Mouse (Mus musculus): ENCODE results near the gene Tcte2. TPM values are rescaled to one million over a fixed set of nuclear protein-coding genes. Genes with fewer than 3 reads are reported as not detected.

Tcte2 gene
- polyA plus RNA-seq, 1 experiment from 2014 or later = 3.9 TPM

GRCm38 (mm10) chr17:13742941-13743708 lies 18.5 kb downstream of the Tcte2 start:
- Histone ChIP-seq H3K27me3 (replicated peaks; ENCODE audit: insufficient read depth, low read length) (no peaks in the 10 kb centered on the region), H3K9ac (replicated peaks; ENCODE audit: low read depth) (no peak overlapping the region), H3K9me3 (ENCODE audit: low read length) (no peaks in the 10 kb centered on the region), H3K27ac (ENCODE audit: low read length) (peak overlapping the region; percentile 84), H3K36me3 (ENCODE audit: insufficient read depth, low read length) (no peaks in the 10 kb centered on the region), H3K4me2 (replicated peaks; ENCODE audit: low read depth, low read length) (no peak overlapping the region), H3K4me1 (ENCODE audit: insufficient read depth, low read depth, low read length) (peaks cover 47% of the 10 kb centered on the region), H3K4me3 (ENCODE audit: low read depth, low read length) (no peak overlapping the region)
- DNase-seq (ENCODE audit: low spot score) = peak; percentile 41
- 37% methylated on average over 7 of the region's 7 CpGs for WGBS
- peak; percentile 1; the same call in 1 of the 2 replicates for ATAC-seq
- no peak for TF ChIP-seq CTCF (IDR thresholded peaks at IDR 0.05)
- no peak for TF ChIP-seq EP300 (IDR thresholded peaks at IDR 0.05)

DNA sequence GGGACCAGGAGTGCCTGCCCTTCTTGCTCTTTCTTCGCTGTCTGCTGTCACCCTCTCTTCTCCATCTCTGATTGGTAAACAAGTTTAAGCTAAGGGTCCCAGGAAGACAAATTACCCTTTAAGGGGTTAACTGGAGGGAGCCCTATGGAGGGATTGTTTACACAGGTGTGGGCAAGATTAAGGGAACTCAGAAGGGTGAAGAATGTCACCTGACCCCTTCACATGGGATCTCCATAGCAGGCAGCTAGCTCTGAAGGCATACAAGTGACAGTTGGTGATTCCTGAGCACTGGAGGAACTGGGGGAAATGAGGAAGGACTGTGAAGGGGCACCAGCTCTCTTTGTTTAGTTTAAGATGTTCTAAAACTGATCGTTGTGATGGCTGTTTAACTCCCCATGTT lies 19.3 kb downstream of the Tcte2 start:
- no peaks in the 10 kb centered on the region for H3K36me3 ChIP-seq (ENCODE audit: insufficient read depth, low read length)
- H3K9ac ChIP-seq (replicated peaks; ENCODE audit: low read depth) = no peak overlapping the region
- H3K4me3 ChIP-seq (ENCODE audit: low read depth, low read length) = no peak overlapping the region
- ATAC-seq = no peak
- no peak overlapping the region for H3K4me2 ChIP-seq (replicated peaks; ENCODE audit: low read depth, low read length)
- TF ChIP-seq EP300 (IDR thresholded peaks at IDR 0.05) = no peak
- TF ChIP-seq CTCF (IDR thresholded peaks at IDR 0.05) = no peak
- peaks cover 47% of the 10 kb centered on the region for H3K4me1 ChIP-seq (ENCODE audit: insufficient read depth, low read depth, low read length)
- no peak for DNase-seq (ENCODE audit: low spot score)
- no peaks in the 10 kb centered on the region for H3K27me3 ChIP-seq (replicated peaks; ENCODE audit: insufficient read depth, low read length)
- 37% methylated on average over 2 of the region's 2 CpGs for WGBS
- 0 out of 2 replicates have a peak overlapping the region, but pooled peaks have one; percentile 84 for H3K27ac ChIP-seq (ENCODE audit: low read length)
- H3K9me3 ChIP-seq (ENCODE audit: low read length) = no peaks in the 10 kb centered on the region

DNA sequence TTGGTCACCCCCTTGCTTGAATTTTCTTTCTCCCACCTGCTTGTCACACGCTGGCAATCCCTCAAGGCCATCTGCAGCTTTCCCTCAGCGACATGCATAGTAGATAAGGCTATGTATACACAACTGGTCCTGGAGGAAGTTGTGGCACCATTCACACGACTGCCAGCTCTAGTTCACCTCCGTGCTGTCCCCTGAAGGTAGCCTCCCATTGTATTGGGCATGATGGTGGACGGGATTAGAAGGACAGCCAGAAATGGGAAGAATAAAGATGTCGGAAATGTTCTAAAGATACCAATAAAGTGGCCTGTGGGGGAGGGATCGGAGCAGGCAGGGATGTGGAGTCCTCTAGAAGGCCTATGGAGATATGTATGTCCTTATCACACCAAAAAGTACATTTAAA lies 20.0 kb downstream of the Tcte2 start:
- no peak for ATAC-seq
- WGBS = 44% methylated on average over 7 of the region's 7 CpGs
- H3K27ac ChIP-seq (ENCODE audit: low read length) = no peak overlapping the region

GRCm38 (mm10) chr17:13740796-13741195 lies 20.8 kb downstream of the Tcte2 start:
- WGBS = 27% methylated on average over 2 of the region's 2 CpGs
- H3K4me2 ChIP-seq (replicated peaks; ENCODE audit: low read depth, low read length) = no peak overlapping the region
- no peak for TF ChIP-seq EP300 (IDR thresholded peaks at IDR 0.05)
- no peak for TF ChIP-seq CTCF (IDR thresholded peaks at IDR 0.05)
- no peaks in the 10 kb centered on the region for H3K9me3 ChIP-seq (ENCODE audit: low read length)
- H3K27me3 ChIP-seq (replicated peaks; ENCODE audit: insufficient read depth, low read length) = no peaks in the 10 kb centered on the region
- peaks cover 47% of the 10 kb centered on the region for H3K4me1 ChIP-seq (ENCODE audit: insufficient read depth, low read depth, low read length)
- no peak overlapping the region for H3K4me3 ChIP-seq (ENCODE audit: low read depth, low read length)
- H3K9ac ChIP-seq (replicated peaks; ENCODE audit: low read depth) = no peak overlapping the region
- DNase-seq (ENCODE audit: low spot score) (no peak), ATAC-seq (no peak)
- H3K27ac ChIP-seq (ENCODE audit: low read length) = peak overlapping the region; percentile 40
- H3K36me3 ChIP-seq (ENCODE audit: insufficient read depth, low read length) = no peaks in the 10 kb centered on the region

More for the DNA sequence above, 20.0 kb downstream of the Tcte2 start:
- no peaks in the 10 kb centered on the region for H3K36me3 ChIP-seq (ENCODE audit: insufficient read depth, low read length)
- H3K9me3 ChIP-seq (ENCODE audit: low read length) = no peaks in the 10 kb centered on the region
- DNase-seq (ENCODE audit: low spot score) = no peak
- no peak overlapping the region for H3K4me3 ChIP-seq (ENCODE audit: low read depth, low read length)
- H3K4me2 ChIP-seq (replicated peaks; ENCODE audit: low read depth, low read length) = no peak overlapping the region
- peaks cover 47% of the 10 kb centered on the region for H3K4me1 ChIP-seq (ENCODE audit: insufficient read depth, low read depth, low read length)
- H3K27me3 ChIP-seq (replicated peaks; ENCODE audit: insufficient read depth, low read length) = no peaks in the 10 kb centered on the region
- TF ChIP-seq EP300 (IDR thresholded peaks at IDR 0.05) (no peak), CTCF (IDR thresholded peaks at IDR 0.05) (no peak)
- H3K9ac ChIP-seq (replicated peaks; ENCODE audit: low read depth) = no peak overlapping the region

DNA sequence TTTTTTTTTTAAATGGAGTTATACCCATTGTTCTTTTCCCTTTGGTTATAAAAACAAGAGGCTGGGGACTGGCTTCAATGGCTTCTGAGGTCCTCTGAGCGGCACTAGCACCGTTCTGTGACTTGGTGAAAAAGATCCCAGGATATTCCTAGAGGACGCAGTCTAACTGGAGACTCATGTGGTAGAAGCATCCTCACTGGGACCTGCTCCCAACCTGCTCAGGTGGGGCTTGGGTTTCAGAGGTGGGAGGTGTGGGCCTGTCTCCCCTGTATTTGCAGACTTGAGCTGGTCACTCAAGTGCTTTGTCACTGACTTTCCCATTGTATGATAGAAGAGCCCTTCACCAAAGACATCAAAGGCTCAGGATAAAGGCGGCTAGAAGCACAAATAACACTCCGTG lies 21.6 kb downstream of the Tcte2 start:
- 63% methylated on average over 5 of the region's 5 CpGs for WGBS
- no peaks in the 10 kb centered on the region for H3K36me3 ChIP-seq (ENCODE audit: insufficient read depth, low read length)
- no peaks in the 10 kb centered on the region for H3K9me3 ChIP-seq (ENCODE audit: low read length)
- H3K27me3 ChIP-seq (replicated peaks; ENCODE audit: insufficient read depth, low read length) = no peaks in the 10 kb centered on the region
- TF ChIP-seq CTCF (IDR thresholded peaks at IDR 0.05) = no peak
- TF ChIP-seq EP300 (IDR thresholded peaks at IDR 0.05) = no peak
- peaks cover 38% of the 10 kb centered on the region for H3K4me1 ChIP-seq (ENCODE audit: insufficient read depth, low read depth, low read length)
- H3K4me2 ChIP-seq (replicated peaks; ENCODE audit: low read depth, low read length) = no peak overlapping the region
- no peak for ATAC-seq
- DNase-seq (ENCODE audit: low spot score) = no peak
- no peak overlapping the region for H3K27ac ChIP-seq (ENCODE audit: low read length)
- no peak overlapping the region for H3K9ac ChIP-seq (replicated peaks; ENCODE audit: low read depth)
- no peak overlapping the region for H3K4me3 ChIP-seq (ENCODE audit: low read depth, low read length)

DNA sequence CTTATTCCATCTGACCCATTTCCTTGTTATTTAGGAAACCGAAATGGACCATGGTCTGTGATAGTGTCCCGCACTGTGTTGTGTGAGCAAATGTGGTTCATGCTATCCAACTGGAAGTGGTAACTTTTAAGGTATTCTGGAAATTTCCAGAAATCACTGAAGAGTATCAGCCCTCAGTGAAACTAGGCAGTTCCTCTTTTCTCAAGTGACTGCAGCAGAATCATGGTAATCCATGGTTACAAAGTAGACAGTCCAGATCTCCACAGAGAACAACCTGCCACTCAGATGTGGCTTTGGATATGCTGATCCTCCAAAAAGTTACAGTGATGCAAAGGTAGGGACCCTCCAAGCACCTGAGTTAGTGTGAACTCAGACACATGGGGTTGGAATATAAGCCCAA lies 22.7 kb downstream of the Tcte2 start:
- DNase-seq (ENCODE audit: low spot score) (no peak), ATAC-seq (no peak)
- TF ChIP-seq CTCF (IDR thresholded peaks at IDR 0.05) (no peak), EP300 (IDR thresholded peaks at IDR 0.05) (no peak)
- H3K9me3 ChIP-seq (ENCODE audit: low read length) = no peaks in the 10 kb centered on the region
- H3K27ac ChIP-seq (ENCODE audit: low read length) = no peak overlapping the region
- H3K4me1 ChIP-seq (ENCODE audit: insufficient read depth, low read depth, low read length) = peaks cover 34% of the 10 kb centered on the region
- WGBS = 86% methylated on average over 2 of the region's 2 CpGs
- H3K4me2 ChIP-seq (replicated peaks; ENCODE audit: low read depth, low read length) = no peak overlapping the region
- no peaks in the 10 kb centered on the region for H3K27me3 ChIP-seq (replicated peaks; ENCODE audit: insufficient read depth, low read length)
- H3K9ac ChIP-seq (replicated peaks; ENCODE audit: low read depth) = no peak overlapping the region
- no peaks in the 10 kb centered on the region for H3K36me3 ChIP-seq (ENCODE audit: insufficient read depth, low read length)
- no peak overlapping the region for H3K4me3 ChIP-seq (ENCODE audit: low read depth, low read length)
